Mouse (Mus musculus): Measurements from ENCODE around the gene Elovl7.

GRCm38 (mm10) chr13:108277320-108277719, 63.1 kb downstream of the Elovl7 start:
- TF ChIP-seq CTCF (IDR thresholded peaks at IDR 0.05; ENCODE audit: control insufficient read depth, insufficient read depth, insufficient replicate concordance, low read depth, low read length) (no peak), POLR2A (IDR thresholded peaks at IDR 0.05; ENCODE audit: control insufficient read depth, low read depth, low read length) (no peak)

All from testis, adult 2 months (tissue).